In genomic region chr3:94795596-94796140, GRCm38 (mm10) we compare ENCODE assay signal across 17 mouse cellular contexts. TPM values are rescaled to one million over a fixed set of nuclear protein-coding genes. Genes with fewer than 3 reads are reported as not detected.
"Had no signal": no experiment of that assay in that cellular context is flagged by ENCODE, and none has a peak within 500 bp of the region (broad histone marks: within the 10 kb centered on the region; RNA-seq: fewer than 3 reads in every experiment).

No protein-coding gene starts in this region.

- H3K9me3 ChIP-seq: intestine, embryonic 15.5 days; liver, embryonic 13.5 days; neural tube, embryonic 12.5 days had no signal

- H3K4me1 ChIP-seq: intestine, embryonic 15.5 days; neural tube, embryonic 12.5 days had no signal

- ATAC-seq: intestine, embryonic 15.5 days; liver, postnatal 0 days had no signal

- H3K27me3 ChIP-seq: intestine, embryonic 15.5 days; limb, embryonic 12.5 days; liver, embryonic 13.5 days; neural tube, embryonic 12.5 days had no signal

- H3K4me3 ChIP-seq: intestine, embryonic 15.5 days; limb, embryonic 12.5 days; liver, embryonic 13.5 days; neural tube, embryonic 12.5 days had no signal

- H3K27ac ChIP-seq: intestine, embryonic 15.5 days; limb, embryonic 12.5 days; liver, embryonic 13.5 days; neural tube, embryonic 12.5 days had no signal

- H3K36me3 ChIP-seq: intestine, embryonic 15.5 days; limb, embryonic 12.5 days; liver, embryonic 13.5 days; neural tube, embryonic 12.5 days had no signal

- DNase-seq: kidney, adult 8-10 months; kidney, postnatal 25 days; layer of hippocampus, postnatal 36 days; liver; liver, embryonic 13.5 days; liver, postnatal 0 days; lung, postnatal 36 days; midbrain, embryonic 14.5 days; spleen, adult 18-20 months; thymus, adult 18-20 months; thymus, postnatal 25 days had no signal

- H3K9ac ChIP-seq: intestine, embryonic 15.5 days; limb, embryonic 12.5 days; liver, embryonic 13.5 days; liver, postnatal 0 days; neural tube, embryonic 12.5 days had no signal

- H3K4me2 ChIP-seq: intestine, embryonic 15.5 days; limb, embryonic 12.5 days; liver, embryonic 13.5 days; neural tube, embryonic 12.5 days had no signal

RNA-seq across cellular contexts. Expression of gene Cgn, which starts 9.4 kb away (rescaled TPM):
- total RNA-seq: megakaryocyte progenitor cell, adult 5-6 weeks; monocyte, adult 5-6 weeks; neutrophil, adult 5-6 weeks had no signal
